In genomic region chr15:83691901-83692361, GRCm38 (mm10) we compare ENCODE assay signal across 13 mouse cellular contexts. TPM values are rescaled to one million over a fixed set of nuclear protein-coding genes. Genes with fewer than 3 reads are reported as not detected.
A peak's percentile ranks its signal among the peaks of the same experiment; 100 is the strongest.
DNase-seq lines count a peak whose midpoint lies in the region; ATAC-seq lines count a peak whose summit lies in the region.
"Had no signal": no experiment of that assay in that cellular context is flagged by ENCODE, and none has a peak within 500 bp of the region (broad histone marks: within the 10 kb centered on the region; RNA-seq: fewer than 3 reads in every experiment).

No protein-coding gene starts in this region.

- H3K9ac ChIP-seq in kidney, embryonic 14.5 days (ENCODE audit: low read depth, low read length), result no peak overlapping the region
- no peak overlapping the region for H3K9ac ChIP-seq in limb, embryonic 12.5 days (replicated peaks)
- H3K9ac ChIP-seq: forebrain, embryonic 13.5 days had no signal

- no peak overlapping the region for H3K4me3 ChIP-seq in kidney, embryonic 14.5 days (ENCODE audit: low read length)
- no peak overlapping the region for H3K4me3 ChIP-seq in embryonic facial prominence, embryonic 10.5 days
- H3K4me3 ChIP-seq in limb, embryonic 12.5 days (replicated peaks), result no peak overlapping the region
- H3K4me3 ChIP-seq: forebrain, embryonic 13.5 days had no signal

- ATAC-seq in kidney, embryonic 14.5 days (ENCODE audit: low FRiP score, low TSS enrichment), result peak; percentile 28; the same call in 1 of the 2 replicates
- ATAC-seq in limb, embryonic 12.5 days (ENCODE audit: insufficient number of reproducible peaks, insufficient read depth, low FRiP score, low TSS enrichment, low read depth), result no peak
- ATAC-seq: forebrain, embryonic 13.5 days; hindbrain, postnatal 0 days had no signal

- no peak overlapping the region for H3K4me2 ChIP-seq in kidney, embryonic 14.5 days (replicated peaks; ENCODE audit: low read depth, low read length)
- H3K4me2 ChIP-seq in limb, embryonic 12.5 days, result no peak overlapping the region
- H3K4me2 ChIP-seq: forebrain, embryonic 13.5 days had no signal

- 38% methylated on average over 8 of the region's 8 CpGs for whole genome bisulfite sequencing in kidney, embryonic 14.5 days
- WGBS in embryonic facial prominence, embryonic 10.5 days, result 38% methylated on average over 8 of the region's 8 CpGs
- 22% methylated on average over 8 of the region's 8 CpGs for WGBS in limb, embryonic 12.5 days

- no peaks in the 10 kb centered on the region for H3K36me3 ChIP-seq in kidney, embryonic 14.5 days (ENCODE audit: control insufficient read depth, insufficient read depth, low read length)
- H3K36me3 ChIP-seq in embryonic facial prominence, embryonic 10.5 days (replicated peaks), result peaks cover 81% of the 10 kb centered on the region
- peaks cover 7% of the 10 kb centered on the region; the same call in 1 of the 2 replicates for H3K36me3 ChIP-seq in limb, embryonic 12.5 days

- no peaks in the 10 kb centered on the region for H3K27me3 ChIP-seq in kidney, embryonic 14.5 days (ENCODE audit: control insufficient read depth, insufficient read depth, low read length)
- peaks cover 29% of the 10 kb centered on the region for H3K27me3 ChIP-seq in embryonic facial prominence, embryonic 10.5 days (replicated peaks; ENCODE audit: low read depth, poor library complexity, severe bottlenecking)
- H3K27me3 ChIP-seq in limb, embryonic 12.5 days, result peaks cover 6% of the 10 kb centered on the region
- H3K27me3 ChIP-seq: forebrain, embryonic 13.5 days had no signal

- peaks cover 28% of the 10 kb centered on the region for H3K4me1 ChIP-seq in kidney, embryonic 14.5 days (ENCODE audit: control insufficient read depth, insufficient read depth, low read length)
- H3K4me1 ChIP-seq in embryonic facial prominence, embryonic 10.5 days, result peaks cover 52% of the 10 kb centered on the region
- H3K4me1 ChIP-seq in limb, embryonic 12.5 days (replicated peaks), result peaks cover 44% of the 10 kb centered on the region

- peak overlapping the region; percentile 37; the same call in 1 of the 2 replicates for H3K27ac ChIP-seq in kidney, embryonic 14.5 days (ENCODE audit: low read depth, low read length)
- peak overlapping the region; percentile 52 for H3K27ac ChIP-seq in embryonic facial prominence, embryonic 10.5 days (replicated peaks)
- peak overlapping the region; percentile 74 for H3K27ac ChIP-seq in limb, embryonic 12.5 days
- H3K27ac ChIP-seq: forebrain, embryonic 13.5 days; hindbrain, postnatal 0 days had no signal

- no peaks in the 10 kb centered on the region for H3K9me3 ChIP-seq in kidney, embryonic 14.5 days (ENCODE audit: control insufficient read depth, low read length)
- H3K9me3 ChIP-seq in embryonic facial prominence, embryonic 10.5 days, result no peaks in the 10 kb centered on the region
- no peaks in the 10 kb centered on the region for H3K9me3 ChIP-seq in limb, embryonic 12.5 days
- H3K9me3 ChIP-seq: forebrain, embryonic 13.5 days had no signal

- no peak for DNase-seq in kidney, adult 8-10 months
- peak; percentile 38 for DNase-seq in embryonic facial prominence, embryonic 10.5 days (ENCODE audit: low spot score)
- DNase-seq in heart, adult 8-10 months (ENCODE audit: low spot score), result peak; percentile 31
- no peak for DNase-seq in embryo, embryonic 11 days
- no peak for DNase-seq in right cerebral cortex, postnatal 36 days (ENCODE audit: low spot score in 2 of 2)
- no peak for DNase-seq in right cerebral cortex, postnatal 10 days (ENCODE audit: low spot score in 2 of 2)
- DNase-seq: cerebellum, adult 9-10 months; thymus, adult 2 months had no signal

RNA-seq across cellular contexts. Expression of gene Scube1, which starts 32.9 kb away (rescaled TPM):
- 4.7 and 7.4 TPM in 2 replicates for polyA plus RNA-seq in kidney, embryonic 14.5 days (2014; fragmentation: Nextera tagmentation; extraction: Ambion mirVana)
- 51.4 and 52.4 TPM in 2 replicates for polyA plus RNA-seq in embryonic facial prominence, embryonic 10.5 days (2016; fragmentation: Nextera tagmentation; extraction: Ambion mirVana)
- total RNA-seq in heart, adult 8-10 months (2022), result under 1 TPM; 0.59 to 0.97 (median 0.84) TPM
- polyA plus RNA-seq in limb, embryonic 12.5 days (2016; fragmentation: Nextera tagmentation; extraction: Ambion mirVana), result 33.6 and 36.7 TPM in 2 replicates
- total RNA-seq: monocyte, adult 5-6 weeks had no signal

Comparison
In these comparisons a context has a peak if more than half of its experiments do, and no peak if none do; other contexts are left out.
1. DNase-seq: peak in embryonic facial prominence, embryonic 10.5 days (single experiment) and heart, adult 8-10 months (single experiment); none in kidney, adult 8-10 months (0 of 2), embryo, embryonic 11 days (single experiment), right cerebral cortex, postnatal 36 days (0 of 2) and right cerebral cortex, postnatal 10 days (0 of 2).
2. Peak in every context shown above with its lines, with median percentiles within 50 percentile points of each other: H3K27ac ChIP-seq.